Mouse (Mus musculus) cerebellum, postnatal 36 days (tissue): ENCODE results near the gene Tectb.
A peak's percentile ranks its signal among the peaks of the same experiment; 100 is the strongest.
"Not testable (repeated sequence)": the region's sequence is repeated elsewhere in the genome, so short reads cannot be mapped to it uniquely, and the experiment has no call there.

ENCODE experiments used
- DNase-seq, 2 experiments: peaks; one replicate each; pipeline ENCODE4 v3.0.0; 2021 to 2022; ENCODE audit warnings: mixed read lengths in 2 of 2

Tectb gene

DNA sequence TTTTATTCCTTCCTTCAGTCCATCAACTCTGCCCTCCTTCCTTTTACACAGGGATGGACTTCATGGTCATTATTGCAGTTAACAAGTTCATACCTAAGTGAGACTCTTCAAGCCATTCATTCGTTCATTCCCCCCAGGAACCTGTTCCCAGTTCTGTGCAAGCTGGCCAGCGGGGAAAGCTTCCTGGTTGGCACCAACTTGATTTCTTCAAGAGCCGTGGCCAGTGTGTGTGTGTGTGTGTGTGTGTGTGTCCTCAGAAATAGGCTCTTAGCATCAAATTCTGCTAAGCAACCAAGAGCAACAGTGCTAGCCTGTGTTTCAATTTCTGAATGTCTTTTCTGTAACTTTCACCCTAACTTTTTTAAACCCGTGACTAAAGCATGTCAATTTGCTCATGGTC, 14.6 kb upstream of the Tectb start:
- no peak for DNase-seq

DNA sequence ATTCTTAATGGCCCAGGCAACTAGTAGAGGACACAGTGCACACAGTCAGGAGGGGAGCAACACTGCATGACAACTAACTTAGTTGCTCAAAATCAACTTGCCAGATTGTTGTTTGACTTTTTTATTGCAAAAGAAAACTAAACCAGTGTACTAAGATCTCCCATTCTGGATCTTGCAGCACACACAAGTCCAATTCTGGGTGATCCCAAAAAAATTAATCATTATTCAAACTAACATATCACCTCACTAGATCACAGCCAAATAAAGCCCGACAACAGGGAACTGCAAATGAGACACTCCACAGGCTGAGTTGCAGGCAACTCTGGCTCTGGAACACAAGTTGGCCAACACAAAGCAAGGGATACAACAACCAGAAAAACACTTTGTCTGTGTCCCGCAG, 13.8 kb upstream of the Tectb start:
- no peak for DNase-seq

DNA sequence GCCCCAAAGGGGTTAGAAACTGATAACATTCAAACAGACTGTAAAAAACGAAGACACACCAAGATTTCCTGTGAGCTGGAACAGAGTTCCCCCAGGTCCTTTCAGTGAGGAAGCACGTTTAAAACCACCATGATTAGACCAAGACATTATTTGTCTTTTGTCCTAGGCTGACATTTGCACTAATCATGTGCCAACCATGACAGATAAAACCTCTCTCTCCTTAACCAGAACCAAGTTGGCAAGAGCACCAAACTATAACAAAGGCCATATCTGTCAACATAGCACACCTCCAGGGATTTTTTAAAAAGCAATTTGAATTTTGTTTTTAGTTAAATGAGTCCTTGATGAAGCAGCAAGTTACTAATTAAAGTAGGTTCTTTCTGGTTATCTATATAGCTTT, 12.8 kb upstream of the Tectb start:
- no peak for DNase-seq

DNA sequence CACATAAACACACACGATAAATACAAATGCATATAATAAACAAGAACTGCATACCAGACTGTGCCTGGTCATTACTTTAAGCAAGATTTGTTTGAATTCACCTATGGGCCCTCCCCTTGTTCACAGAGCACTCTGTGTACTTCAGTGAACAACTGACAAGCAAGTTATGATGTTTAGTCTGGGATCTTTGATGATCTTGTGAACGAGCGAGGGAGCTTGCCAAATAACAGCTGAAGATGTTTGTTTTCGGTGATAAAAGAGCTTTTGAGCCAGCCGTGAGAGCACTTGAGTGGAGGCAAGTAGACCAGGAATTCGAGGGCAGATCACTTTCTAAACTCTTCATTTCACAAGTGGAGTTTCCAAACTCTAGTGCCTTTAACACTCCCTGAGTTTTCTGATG, 12.2 kb upstream of the Tectb start:
- DNase-seq: no peak

DNA sequence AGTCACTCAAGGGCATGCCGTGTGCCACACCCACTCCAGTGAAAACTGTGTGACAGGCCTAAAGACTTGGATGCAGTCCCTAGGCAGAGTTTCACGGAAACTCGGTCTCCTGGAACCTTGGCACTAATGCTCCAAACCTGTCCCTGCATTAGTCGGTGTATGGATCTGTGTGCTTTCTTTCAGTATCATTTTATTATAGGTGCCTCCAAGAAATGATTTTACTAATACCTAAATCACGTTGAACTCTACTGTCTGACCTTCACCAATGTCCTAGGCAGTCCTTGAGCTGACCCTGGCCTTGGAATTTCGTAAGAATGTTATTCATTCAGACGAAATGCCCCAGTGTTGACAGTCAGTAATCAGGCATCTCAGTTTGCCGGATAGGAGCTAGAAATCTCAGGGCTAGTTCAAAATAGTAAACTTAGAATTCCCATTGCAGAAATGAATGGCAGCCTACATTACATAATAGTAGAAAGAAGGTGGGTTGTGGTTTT, 11.2 kb upstream of the Tectb start:
- DNase-seq: not testable (repeated sequence)

DNA sequence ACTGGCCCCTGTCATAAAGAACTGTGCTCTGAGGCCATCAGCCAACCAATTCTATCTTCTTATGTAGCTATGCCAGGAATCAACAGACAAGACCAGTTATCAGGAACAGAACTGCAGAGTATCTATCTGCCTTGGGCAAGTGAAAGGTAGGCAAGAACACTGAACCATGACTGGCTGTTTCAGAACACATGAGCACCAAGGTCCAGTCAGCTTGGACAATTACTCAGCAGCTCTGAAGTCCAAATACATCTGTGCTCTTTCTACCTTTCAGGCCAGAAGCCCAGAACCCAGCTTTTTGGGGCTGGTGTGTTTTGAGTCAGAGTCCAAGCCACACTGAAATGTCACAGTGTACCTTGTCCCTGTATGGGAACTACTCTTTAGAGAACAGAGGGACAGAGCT, 10.1 kb upstream of the Tectb start:
- DNase-seq: no peak

DNA sequence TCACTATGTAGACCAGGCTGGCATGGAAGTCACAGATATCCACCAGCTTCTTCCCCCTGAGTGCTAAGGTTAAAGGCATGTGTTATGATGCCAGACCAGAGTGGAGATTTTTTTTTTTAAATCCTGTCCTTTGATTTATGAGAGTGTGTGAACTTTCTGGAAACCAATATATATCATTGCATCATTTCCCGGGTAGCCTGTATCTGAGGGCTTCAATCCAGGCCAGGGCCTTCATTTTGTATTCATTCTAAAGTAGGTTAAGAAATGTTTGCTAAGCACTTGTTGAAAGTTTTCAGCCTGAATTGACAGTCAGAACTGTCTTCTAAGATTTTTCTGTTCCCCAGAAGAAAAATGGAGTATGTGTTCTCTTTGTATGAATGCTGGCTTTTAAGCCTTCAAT, 8.9 kb upstream of the Tectb start:
- no peak for DNase-seq

DNA sequence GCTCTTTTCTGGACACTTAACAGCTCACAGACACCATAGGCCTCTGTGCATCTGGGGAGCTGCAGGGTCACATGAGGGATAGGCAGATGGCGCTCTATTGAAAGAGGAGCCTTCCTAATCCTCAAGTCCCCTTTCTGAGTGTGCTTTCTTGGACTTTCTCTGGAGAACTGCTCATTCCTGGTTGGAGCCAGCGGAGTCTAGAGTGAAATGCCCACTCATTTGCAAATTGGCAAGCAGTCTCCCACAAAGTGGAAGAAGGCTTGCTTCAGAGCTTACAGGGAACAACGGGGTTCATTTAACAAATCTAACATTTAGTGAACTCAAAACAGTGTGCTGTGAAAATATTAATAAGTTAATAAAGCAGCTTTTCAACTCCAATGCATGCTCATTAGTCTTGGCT, 3.4 kb upstream of the Tectb start:
- DNase-seq: no peak

DNA sequence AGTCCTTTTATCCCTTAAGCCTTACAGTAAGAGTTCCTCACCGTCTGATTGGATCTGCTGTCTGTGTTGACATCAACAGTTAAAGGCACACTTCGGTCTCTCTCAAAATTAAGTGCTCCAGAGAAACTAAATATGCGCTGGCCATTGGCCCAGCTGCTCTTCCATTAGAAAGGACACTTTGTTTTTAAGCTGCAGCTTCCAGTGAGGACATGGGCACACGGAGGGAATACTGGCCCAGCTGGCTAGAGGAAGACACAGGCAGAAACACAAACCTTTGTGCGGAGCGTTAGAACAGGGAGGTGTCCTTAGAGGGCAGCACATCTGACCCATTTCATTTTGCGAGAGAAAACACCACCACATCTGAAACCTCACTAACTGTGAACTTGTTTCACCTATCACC, 3.9 kb downstream of the Tectb start:
- DNase-seq: no peak

DNA sequence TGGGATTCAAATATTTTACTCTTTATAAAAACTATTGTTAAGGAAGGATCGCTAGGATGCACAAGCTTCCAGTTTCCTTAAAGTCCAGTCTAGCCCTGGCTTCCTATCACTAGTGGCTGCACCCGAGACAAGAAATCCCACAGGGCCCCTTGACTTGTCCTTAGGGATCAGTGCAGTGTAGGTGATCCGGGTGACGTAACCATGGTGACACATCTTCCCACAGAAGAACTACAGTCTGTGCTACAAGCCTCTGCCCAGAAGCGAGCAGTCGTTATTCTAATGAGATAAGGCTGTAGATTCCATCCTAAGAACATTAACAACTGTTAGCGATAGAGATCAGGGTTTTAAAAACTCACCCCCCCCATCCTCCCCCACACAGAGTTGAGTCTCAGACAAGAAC, 4.5 kb downstream of the Tectb start:
- DNase-seq: no peak

DNA sequence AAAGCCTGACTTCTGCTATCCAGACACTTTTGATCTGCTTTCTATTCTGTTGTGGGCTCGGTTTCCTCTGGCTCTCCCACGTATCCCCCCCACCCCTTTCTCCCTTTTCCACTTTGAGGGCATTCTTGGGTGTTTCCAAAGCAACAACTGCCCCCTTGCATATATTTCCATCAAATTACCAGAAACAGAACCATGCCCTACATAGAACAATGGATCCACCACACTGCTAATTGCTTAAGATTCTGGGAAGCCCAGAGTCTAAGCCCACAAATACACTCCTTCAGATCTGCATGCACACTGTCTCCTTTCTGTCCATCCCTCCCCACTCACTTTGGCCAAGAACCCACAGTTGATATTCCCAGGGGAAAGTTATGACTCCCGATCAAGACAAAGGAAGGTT, 5.1 kb downstream of the Tectb start:
- DNase-seq: no peak

DNA sequence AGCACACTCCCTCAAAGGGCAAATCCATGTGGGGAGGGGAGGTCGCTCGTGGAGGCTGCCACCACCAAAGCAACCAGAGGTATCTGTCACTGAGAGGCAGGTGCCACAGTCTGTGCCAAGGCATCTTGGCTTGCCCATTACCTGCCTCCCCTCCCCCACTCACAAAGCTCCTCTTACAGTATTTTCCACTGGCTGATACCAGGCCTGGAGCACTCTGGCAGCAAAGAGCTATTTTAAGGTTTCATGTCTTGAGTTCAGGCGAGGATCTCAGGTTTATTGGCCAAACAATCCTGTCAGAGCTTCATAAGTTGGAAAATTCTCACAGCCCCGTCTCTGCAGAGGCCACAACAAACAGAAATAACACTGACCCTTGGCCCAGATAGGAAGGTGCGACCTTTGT, 9.5 kb downstream of the Tectb start:
- no peak for DNase-seq

DNA sequence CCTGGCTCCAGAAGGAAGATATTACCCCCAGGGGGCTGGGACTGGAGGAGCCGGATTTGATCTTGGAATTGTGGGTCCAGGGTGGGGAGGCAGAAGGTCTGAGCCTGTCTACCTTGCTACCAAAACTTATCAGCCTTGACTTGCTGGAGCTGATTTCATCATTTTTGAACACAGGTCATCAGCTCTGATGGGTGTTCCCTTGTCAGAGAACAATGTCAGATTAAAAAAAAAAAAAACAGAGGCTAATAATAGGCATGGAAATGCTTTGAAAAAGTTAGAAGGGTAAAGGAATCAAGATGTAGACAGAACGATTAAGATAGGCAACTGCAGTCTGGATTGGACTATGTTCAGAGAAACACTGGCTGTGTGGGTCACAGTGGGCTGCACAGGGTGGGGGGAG, 11.1 kb downstream of the Tectb start:
- no peak for DNase-seq

DNA sequence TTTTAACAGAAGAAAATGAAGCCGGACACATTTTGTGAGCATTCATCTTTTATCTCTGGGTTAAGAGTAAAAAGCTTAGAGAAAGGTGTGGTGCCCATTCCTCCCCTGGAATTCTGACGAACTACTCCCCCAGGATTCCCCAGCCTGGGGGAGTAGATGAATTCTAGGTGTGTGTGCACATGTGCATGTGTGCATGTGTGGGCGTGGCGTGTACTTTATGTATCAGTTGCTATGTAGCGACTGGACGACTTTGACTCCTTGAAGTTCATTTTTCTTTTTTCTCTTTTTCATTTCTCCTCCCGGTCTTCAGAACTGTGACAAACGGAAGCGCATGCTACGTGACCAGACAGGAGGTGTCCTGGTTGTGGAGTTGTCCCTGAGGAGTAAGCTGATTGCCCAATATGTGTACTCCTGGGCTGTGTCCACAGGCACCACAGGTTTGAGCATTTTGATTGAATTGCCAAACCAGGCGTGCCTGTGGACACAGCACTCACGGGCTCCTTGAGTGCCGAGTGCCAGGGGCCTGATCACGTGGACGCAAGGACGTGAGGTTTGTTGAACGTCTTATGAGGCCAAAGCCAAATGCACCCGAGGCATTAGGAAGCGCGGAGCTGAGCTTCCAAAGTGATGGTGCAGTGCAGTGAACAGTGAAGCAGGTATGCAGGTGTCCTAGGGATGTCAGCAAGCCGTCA, 11.9 kb downstream of the Tectb start:
- DNase-seq: no peak

DNA sequence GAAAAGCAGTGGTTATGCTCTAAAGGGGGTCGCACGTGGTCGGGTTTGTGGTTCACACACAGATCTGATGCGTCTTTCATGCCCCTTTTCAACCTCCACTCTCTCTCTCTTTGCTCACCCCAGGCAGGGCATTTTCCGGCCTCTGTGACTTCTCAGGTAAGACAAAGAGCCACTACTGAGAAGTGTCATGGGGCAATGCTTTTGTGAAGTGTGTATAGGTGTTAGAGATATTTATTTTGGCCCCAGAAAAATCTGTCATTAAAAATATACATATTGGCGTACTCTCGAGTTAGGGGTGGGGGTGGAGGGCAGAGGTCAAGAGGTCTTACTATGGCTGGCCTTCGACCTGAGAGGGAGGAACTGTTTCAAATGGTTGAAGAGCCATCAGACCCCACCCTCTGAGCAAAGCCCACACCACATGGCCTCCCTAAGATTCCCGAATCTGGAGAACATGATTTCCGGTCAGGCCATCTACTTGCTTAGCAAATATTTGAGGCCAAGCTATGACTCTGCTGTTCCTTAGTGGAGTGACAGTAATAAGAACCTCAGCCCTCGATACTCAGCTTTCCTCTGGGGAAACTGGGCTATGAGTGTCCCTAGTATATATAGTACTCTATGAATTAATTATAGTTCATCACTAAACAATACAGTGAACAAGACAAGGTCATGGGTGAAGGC, 13.3 kb downstream of the Tectb start:
- no peak for DNase-seq

DNA sequence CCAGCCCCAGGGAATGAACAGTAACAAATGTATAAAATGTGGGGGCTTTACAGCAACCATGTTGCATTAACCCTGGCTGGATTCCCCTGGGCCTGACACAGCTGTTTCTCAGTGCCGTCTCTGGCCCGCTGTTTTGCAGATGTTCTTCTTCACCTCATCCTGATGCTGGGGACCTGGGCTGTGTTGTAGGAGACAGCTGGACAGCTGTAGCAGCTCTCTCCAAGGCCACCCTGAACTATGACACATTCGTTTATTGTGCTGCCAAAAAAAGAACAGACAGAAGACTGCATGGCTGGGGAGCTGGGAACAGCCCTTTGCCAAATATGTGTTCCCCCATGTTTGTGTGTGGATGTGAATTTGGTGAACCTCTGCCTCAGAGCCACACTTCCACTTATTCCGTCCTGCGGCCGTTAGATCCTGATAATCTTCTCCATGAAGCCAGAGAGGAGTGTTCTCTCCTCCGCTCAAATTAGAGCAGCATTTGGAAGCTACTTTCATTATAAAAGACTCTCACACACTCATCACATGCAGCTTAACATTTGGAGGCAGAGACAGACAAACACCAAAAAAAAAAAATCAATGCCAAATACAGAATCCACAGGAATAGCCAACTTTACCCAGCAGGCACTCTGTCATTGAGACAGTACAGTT, 14.1 kb downstream of the Tectb start:
- DNase-seq: no peak

DNA sequence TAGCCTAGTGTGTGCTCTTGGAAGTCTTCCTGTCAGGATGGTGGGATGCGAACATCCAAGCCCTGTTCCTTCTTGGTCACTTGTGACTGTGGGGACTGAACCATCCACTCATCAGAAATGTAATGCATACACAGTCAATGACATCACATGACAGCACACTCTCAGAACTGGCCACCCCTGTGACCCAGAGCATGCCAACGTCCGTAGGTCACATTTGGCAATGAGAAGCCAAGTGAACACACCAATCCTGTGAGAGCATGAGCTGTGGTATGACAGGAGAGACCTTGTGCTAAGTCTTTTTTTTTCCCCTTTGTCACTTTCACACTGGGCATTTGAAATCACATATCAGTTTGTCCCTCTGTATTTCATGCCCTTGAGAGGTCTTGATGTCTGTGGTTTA, 15.0 kb downstream of the Tectb start:
- DNase-seq: no peak

DNA sequence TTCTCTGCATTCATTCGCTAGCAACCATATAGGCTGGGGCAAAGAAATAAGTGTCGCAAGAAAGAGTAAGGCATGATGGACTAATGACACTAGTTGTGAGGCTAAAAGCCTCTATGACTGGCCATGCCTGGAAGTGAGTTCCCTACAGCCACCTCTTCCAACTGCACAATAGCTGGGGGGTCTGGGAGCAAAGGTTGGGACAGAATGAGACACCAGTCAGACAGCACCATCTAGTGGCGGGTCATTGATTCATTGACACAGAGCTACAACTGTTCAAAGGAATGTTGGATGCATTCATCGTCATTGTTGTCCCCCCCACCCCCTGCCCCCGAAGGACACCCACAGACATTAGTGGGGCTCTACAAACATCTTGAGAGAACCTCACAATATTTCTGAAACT, 17.8 kb downstream of the Tectb start:
- peak; percentile 16 to 29 for DNase-seq

DNA sequence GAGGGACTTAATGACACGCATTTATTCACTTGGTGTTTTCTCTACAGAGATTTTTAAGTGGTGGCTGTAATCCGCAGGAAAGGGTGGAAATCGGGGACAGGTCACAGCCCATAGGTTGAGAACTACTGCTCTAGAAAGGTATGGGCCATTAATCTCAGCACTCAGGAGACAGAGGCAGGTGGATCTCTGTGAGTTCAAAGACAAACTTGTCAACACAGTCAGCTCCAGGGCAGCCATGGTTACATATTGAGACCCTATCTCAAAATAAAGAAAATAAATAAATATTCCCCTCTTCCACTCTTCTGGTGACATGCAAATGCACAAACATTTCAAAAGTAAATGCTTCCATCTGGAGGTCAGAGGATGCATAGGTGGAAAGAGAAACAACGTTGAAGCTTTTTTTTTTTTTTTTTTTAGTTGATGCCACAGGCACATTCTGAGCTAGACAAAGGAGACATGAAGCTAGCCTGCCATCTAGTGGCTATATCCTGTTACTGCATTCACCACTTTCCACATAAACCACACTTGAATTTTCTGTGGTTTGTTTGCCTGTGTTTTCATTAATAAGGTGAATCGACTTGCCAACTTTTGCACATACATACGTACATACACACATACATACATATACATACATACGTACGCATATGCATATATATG, 26.1 kb downstream of the Tectb start:
- peak in 1 of 2 experiments; percentile 49 for DNase-seq

DNA sequence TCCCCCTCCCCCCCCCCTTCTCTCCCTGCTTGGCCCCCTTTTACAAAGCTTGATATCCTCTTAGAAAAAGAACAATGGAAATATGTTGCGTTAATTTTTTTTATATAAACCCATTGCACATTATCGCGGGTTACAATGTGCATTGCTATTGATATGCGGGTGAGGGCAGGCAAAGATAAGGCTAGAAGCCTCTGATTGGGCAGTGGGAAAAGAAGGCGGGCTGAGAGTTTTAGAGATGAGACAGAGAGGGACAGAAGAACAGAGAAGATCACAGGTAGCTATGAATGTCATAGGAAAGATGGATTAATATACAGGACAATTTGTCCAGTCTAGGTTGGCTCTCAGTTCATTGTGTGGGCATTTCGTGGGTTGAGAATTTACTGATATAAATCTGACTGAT, 26.7 kb downstream of the Tectb start:
- no peak for DNase-seq

DNA sequence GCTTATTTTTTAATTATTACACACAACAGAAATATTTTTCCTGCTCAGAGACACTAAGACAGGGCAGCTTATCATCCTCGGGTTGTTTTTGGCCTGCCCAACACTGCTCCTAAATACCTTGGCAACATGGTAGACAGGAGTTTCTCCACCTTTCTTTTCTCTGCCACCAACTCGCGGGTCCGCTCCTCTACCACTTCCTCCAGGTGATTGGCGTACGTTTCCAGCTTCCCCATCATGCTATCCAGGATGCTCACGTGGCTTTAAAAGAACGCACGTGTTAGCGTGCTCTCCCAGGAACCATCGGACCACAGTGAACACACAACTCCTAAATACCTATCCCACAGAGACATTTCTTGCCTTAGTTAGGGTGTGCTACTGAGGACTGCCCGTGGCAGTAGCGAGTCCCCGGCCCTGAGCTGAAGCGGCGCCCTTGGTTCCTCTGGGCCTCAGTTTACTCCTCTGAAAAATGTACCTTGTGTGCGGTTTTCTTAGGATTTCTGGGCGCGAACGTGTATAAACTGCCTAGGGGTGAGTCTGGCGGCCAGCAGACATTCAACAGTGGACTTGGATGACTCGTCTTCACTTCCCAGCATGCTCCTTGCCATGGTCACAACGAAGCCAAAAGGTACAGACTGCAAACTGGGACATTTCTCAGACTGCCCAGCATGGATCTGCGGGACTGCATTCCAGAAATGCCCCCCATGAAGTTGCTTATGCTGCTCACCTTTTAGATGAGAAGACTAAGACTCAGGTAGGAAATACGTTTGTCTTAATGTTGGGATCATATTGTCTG, 27.4 kb downstream of the Tectb start:
- no peak for DNase-seq

DNA sequence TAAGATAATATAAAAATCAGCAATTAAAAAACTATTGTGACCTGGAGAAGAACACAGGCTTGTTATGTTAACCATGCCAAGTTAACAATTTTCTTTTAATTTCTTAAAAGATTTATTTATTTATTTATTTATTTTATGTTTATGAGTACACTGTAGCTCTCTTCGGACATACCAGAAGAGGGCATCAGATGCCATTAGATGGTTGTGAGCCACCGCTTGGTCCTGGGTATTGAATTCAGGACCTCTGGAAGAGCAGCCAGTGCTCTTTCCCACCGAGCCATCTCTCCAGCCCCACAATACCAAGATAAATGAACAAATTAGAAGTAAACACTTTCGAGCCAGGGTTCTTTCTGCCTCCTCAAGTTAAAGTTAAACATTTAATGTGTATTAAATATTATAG, 28.1 kb downstream of the Tectb start:
- DNase-seq: no peak

DNA sequence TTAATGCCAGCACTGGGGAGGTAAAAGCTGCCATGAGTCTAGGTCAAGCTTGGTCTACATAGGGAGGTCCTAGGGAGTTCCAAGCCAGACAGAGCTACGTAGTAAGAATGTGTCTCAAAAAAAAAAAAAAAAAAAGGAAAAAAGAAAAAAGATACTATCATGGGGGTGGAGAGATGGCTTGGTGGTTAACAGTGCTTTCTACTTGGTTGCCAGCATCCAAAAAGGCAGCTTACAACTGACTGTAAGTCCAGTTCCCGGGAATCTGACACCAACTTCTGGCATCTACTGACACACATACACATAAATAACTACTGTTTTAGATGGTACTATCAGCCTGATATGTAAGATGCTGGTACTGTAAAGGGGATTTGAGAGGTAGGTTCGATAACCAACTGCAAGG, 28.6 kb downstream of the Tectb start:
- no peak for DNase-seq
